Mouse (Mus musculus): ENCODE results near the gene H6pd. TPM values are rescaled to one million over a fixed set of nuclear protein-coding genes. Genes with fewer than 3 reads are reported as not detected.

Gene H6pd
- total and polyA plus RNA-seq, 3 experiments = 17.7 to 38.5 (median 25.1) TPM

- Histone ChIP-seq H3K4me1 (ENCODE audit: control insufficient read depth in 1 of 2, insufficient read depth in 2 of 2) (peaks cover 2 to 9% of the 10 kb centered on the region in 2 experiments), H3K79me2 (replicated peaks; ENCODE audit: control insufficient read depth, extremely low read depth, insufficient read depth, poor library complexity, severe bottlenecking) (no peaks in the 10 kb centered on the region), H3K4me2 (ENCODE audit: insufficient read depth, low read depth, poor library complexity, severe bottlenecking) (no peak overlapping the region), H3K9ac (ENCODE audit: insufficient read depth, low read depth) (no peak overlapping the region), H3K9me3 (replicated peaks; ENCODE audit: low read length) (peaks cover 12% of the 10 kb centered on the region), H3K27me3 (replicated peaks) (peaks cover 74% of the 10 kb centered on the region), H3K36me3 (replicated peaks in 1 of 2; ENCODE audit: control insufficient read depth in 1 of 2, insufficient read depth in 1 of 2, low read length in 1 of 2) (no peaks in the 10 kb centered on the region), H3K27ac (ENCODE audit: insufficient read depth, low read depth) (no peak overlapping the region), H3K4me3 (replicated peaks in 1 of 3; ENCODE audit: low read depth in 2 of 3, low read length in 2 of 3, poor library complexity in 1 of 3) (no peak overlapping the region)
- in situ Hi-C loops (cut with MboI; ENCODE audit: low pct_ligation_motif_present, low pct_unique_long_range_greater_than_20kb, low sequenced_read_pairs) = no loop called here
- TF ChIP-seq MAZ (IDR thresholded peaks at IDR 0.05; ENCODE audit: low read depth, low read length) (no peak), USF2 (conservative IDR thresholded peaks at IDR 0.05; ENCODE audit: low read depth, low read length) (no peak), POLR2A (IDR thresholded peaks at IDR 0.05; ENCODE audit: low read depth, low read length) (no peak), NELFE (IDR thresholded peaks at IDR 0.05; ENCODE audit: low read depth, low read length) (no peak), IRF4 (IDR thresholded peaks at IDR 0.05; ENCODE audit: low read depth, low read length) (no peak), CHD2 (IDR thresholded peaks at IDR 0.05; ENCODE audit: low read length) (no peak)
- no peak for DNase-seq (ENCODE audit: extremely low read depth)
- dilution Hi-C loops (cut with MboI; ENCODE audit: extremely low pct_ligation_motif_present, extremely low pct_unique_long_range_greater_than_20kb, low sequenced_read_pairs) = no loop called here
Measured at GRCm38 (mm10) chr4:149933025-149933424, 75.8 kb downstream of the H6pd start.

GRCm38 (mm10) chr4:149932108-149932815 is 76.6 kb downstream of the H6pd start:
- TF ChIP-seq SMC3 (IDR thresholded peaks at IDR 0.05; ENCODE audit: low read depth, low read length) (no peak), POLR2AphosphoS2 (IDR thresholded peaks at IDR 0.05; ENCODE audit: low read depth, low read length) (no peak), USF2 (conservative IDR thresholded peaks at IDR 0.05; ENCODE audit: low read depth, low read length) (no peak), IRF4 (IDR thresholded peaks at IDR 0.05; ENCODE audit: low read depth, low read length) (no peak), ZC3H11A (IDR thresholded peaks at IDR 0.05; ENCODE audit: low read depth, low read length) (no peak), CTCF (conservative IDR thresholded peaks at IDR 0.05 in 1 of 2, IDR thresholded peaks at IDR 0.05 in 1 of 2; ENCODE audit: low read depth in 2 of 2, low read length in 2 of 2) (no peak), ZNF384 (IDR thresholded peaks at IDR 0.05; ENCODE audit: low read depth, low read length) (no peak), MAZ (IDR thresholded peaks at IDR 0.05; ENCODE audit: low read depth, low read length) (no peak), GABPA (IDR thresholded peaks at IDR 0.05; ENCODE audit: insufficient replicate concordance, low read depth, low read length) (no peak), ELF1 (IDR thresholded peaks at IDR 0.05; ENCODE audit: low read depth, low read length) (no peak), JUND (conservative IDR thresholded peaks at IDR 0.05; ENCODE audit: low read depth, low read length) (no peak), MAFK (IDR thresholded peaks at IDR 0.05; ENCODE audit: insufficient replicate concordance, low read length) (no peak), SIN3A (IDR thresholded peaks at IDR 0.05; ENCODE audit: low read length) (no peak), EP300 (IDR thresholded peaks at IDR 0.05; ENCODE audit: low read length) (no peak)
- Histone ChIP-seq H3K4me1 (ENCODE audit: control insufficient read depth in 1 of 2, insufficient read depth in 2 of 2) (peaks cover 2 to 9% of the 10 kb centered on the region in 2 experiments), H3K4me2 (ENCODE audit: insufficient read depth, low read depth, poor library complexity, severe bottlenecking) (no peak overlapping the region), H3K36me3 (replicated peaks in 1 of 2; ENCODE audit: control insufficient read depth in 1 of 2, insufficient read depth in 1 of 2, low read length in 1 of 2) (no peaks in the 10 kb centered on the region), H3K9ac (ENCODE audit: insufficient read depth, low read depth) (no peak overlapping the region), H3K9me3 (replicated peaks; ENCODE audit: low read length) (peaks cover 12% of the 10 kb centered on the region), H3K4me3 (replicated peaks in 1 of 3; ENCODE audit: low read depth in 2 of 3, low read length in 2 of 3, poor library complexity in 1 of 3) (no peak overlapping the region), H3K27ac (ENCODE audit: insufficient read depth, low read depth) (no peak overlapping the region), H3K79me2 (replicated peaks; ENCODE audit: control insufficient read depth, extremely low read depth, insufficient read depth, poor library complexity, severe bottlenecking) (no peaks in the 10 kb centered on the region), H3K27me3 (replicated peaks) (peaks cover 72% of the 10 kb centered on the region)
- dilution Hi-C loops (cut with MboI; ENCODE audit: extremely low pct_ligation_motif_present, extremely low pct_unique_long_range_greater_than_20kb, low sequenced_read_pairs) (no loop called here), in situ Hi-C loops (cut with MboI; ENCODE audit: low pct_ligation_motif_present, low pct_unique_long_range_greater_than_20kb, low sequenced_read_pairs) (no loop called here)
- no peak for DNase-seq (ENCODE audit: extremely low read depth)

Measured in CH12.LX (cell line).